Mouse (Mus musculus) heart, postnatal 0 days (tissue): ENCODE data around the gene Bpifb6.

Source experiments
- CTCF ChIP-seq: IDR thresholded peaks from 2 replicates; pipeline ENCODE4 v1.5.1; 2016; ENCODE audit warnings: antibody characterized with exemption, control low read depth, low read depth
- EP300 ChIP-seq: IDR thresholded peaks from 2 replicates; pipeline ENCODE4 v1.6.1; 2016; ENCODE audit warnings: antibody characterized with exemption, low read depth

- TF ChIP-seq EP300 (no peak), CTCF (no peak)
These were observed 40.6 kb upstream of the Bpifb6 start for GRCm38 (mm10) chr2:153859581-153859980.
